Mouse (Mus musculus): ENCODE measurements at regions not wholly inside any gene's neighbourhood (a gene's known extent, or its start where the extent isn't known, plus 50 kb on each side); places are given as distances from the start of the nearest gene placed in this dataset.

DNA sequence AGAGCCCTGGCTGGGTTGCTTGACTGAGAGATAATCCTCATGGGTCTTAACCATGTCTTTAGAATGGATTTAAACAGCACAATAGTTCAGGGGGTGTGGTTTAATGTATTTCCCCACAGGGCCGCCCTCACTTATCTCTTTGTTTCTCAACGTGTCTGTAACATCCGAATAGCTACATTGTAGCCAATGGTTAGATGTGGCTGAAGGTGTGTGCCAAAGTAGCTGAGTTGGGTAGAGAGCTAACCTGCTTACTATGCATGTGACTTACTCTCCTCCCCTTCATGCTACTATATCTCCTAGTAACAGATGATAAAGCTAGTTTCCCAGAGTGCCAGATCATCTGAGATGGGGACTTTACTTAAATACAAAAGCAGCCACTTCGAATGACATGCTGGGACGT, 213.2 kb upstream of the Prok2 start:
- DNase-seq (ENCODE audit: low read depth, low spot score): no peak

DNA sequence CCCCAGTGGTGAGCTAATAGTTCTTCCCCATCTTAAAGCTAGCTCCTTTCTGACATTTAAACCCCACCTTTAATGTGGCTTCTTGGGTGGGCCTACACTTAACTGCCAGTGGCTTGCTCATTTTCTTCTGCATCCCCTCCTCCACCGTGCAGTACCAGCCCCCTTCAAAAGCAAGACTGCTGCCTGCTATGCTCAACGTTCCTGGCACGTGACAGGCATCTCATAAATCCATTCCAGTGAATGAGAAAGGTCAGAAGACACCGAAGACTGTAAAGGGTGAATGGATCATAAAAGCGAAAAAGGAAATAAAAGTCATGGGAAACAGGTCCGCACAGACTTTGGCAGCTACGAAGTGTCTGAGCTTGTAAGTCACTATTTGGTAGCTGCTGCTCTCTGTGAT, 212.8 kb upstream of the Prok2 start:
- DNase-seq (ENCODE audit: low read depth, low spot score): no peak

- DNase-seq (ENCODE audit: low read depth, low spot score): no peak
These were observed 210.5 kb upstream of the Prok2 start for GRCm38 (mm10) chr6:99936716-99937115.

DNA sequence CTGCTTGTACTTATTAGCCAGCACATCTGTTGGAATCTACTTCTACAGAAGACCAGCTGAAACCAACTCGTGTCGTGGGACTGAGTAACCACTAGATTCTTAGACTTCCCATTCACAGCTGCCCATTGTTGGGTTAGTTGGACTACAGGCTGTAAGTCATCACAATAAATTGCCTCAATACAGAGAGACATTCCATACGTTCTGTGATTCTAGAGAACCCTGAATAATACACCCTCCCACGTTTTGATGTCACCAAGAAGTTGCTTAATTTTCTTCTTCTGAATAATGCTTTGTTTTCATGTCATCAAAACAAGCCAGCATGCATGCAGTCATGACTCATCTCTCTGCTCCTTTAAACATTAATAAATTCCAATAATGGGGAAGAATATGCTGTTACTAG, 209.2 kb upstream of the Prok2 start:
- DNase-seq (ENCODE audit: low read depth, low spot score): no peak

GRCm38 (mm10) chr6:99934394-99934793, 208.2 kb upstream of the Prok2 start:
- no peak for DNase-seq (ENCODE audit: low read depth, low spot score)

GRCm38 (mm10) chr6:99933404-99933803, 207.2 kb upstream of the Prok2 start:
- peak; percentile 7 for DNase-seq (ENCODE audit: low read depth, low spot score)

- no peak for DNase-seq (ENCODE audit: low read depth, low spot score)
These were observed 206.7 kb upstream of the Prok2 start for GRCm38 (mm10) chr6:99932923-99933322.

DNA sequence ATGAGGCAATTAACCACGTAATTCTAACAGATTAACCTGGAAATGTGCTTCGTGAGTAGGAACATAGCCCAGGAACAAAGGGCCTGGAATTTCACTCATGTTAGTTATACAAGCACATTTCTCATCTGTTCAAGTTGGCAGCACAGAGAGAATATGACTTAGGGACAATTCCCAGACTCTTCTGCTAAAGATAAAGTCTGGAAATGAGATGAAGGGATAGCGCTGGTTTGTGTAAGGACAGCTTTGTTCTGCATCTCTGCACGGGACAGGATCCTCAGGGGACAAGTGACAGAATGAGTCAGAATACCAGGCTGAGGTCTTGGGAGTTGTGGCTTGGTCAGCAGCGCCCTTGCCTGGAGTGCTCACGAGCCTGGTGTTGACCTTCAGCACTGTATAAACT, 206.2 kb upstream of the Prok2 start:
- DNase-seq (ENCODE audit: low read depth, low spot score): no peak

DNA sequence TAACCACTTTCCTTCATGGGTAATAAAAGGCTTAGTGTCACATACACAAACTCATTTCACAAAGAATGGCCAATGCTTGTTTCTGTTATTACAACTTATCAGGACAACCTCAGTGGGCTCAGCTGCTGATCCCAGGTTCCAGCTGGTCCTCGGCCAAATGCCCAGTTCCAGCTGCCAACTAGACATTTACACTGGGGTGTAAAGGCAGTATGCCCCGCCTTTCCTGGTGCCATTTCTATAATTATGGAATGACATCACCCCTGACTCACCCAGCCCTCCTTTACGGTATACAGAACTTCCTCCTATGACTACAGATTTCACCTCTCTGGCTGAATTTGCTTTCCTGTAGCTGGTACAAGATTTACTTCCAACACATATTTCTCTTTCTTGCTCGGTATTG, 205.4 kb upstream of the Prok2 start:
- DNase-seq (ENCODE audit: low read depth, low spot score): peak; percentile 7

GRCm38 (mm10) chr6:99930316-99930715, 204.1 kb upstream of the Prok2 start:
- DNase-seq (ENCODE audit: low read depth, low spot score): no peak

DNA sequence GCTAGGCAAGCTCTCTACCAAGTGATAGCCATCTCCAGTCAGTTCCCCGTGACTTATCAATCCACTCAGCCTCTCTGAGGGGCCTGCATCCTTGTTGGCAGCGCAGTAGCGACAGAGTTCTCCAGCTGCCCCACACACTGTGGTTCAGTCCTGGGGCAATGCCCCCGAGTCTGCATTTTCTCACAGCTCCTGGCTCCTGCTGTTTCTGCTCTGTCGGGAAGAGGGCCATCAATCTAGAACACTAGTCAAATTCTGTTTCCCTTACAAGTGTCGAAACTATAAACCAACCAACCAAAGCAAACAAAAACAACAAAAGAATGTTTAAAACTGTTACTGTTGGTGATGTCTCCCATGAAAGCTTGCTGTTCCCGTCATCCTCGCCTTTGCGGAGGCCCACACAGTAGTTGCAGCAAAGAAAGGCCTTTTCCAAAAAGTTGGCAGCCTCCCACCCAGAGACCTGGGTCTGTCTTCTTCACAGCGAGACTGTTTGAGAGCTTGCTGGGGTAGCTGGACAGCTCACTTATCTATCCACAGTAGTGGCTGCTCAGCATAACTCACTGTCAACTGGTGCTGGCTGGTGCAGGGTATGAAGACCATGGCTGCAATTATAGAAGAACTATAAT, 201.9 kb upstream of the Prok2 start:
- no peak for DNase-seq (ENCODE audit: low read depth, low spot score)

GRCm38 (mm10) chr6:99924181-99924580, 198.0 kb upstream of the Prok2 start:
- no peak for DNase-seq (ENCODE audit: low read depth, low spot score)

- no peak for DNase-seq (ENCODE audit: low read depth, low spot score)
These were observed 195.8 kb upstream of the Prok2 start for GRCm38 (mm10) chr6:99921966-99922365.

- no peak for DNase-seq (ENCODE audit: low read depth, low spot score)
These were observed 193.8 kb upstream of the Prok2 start for GRCm38 (mm10) chr6:99919816-99920562.

GRCm38 (mm10) chr6:99918351-99918750, 192.2 kb upstream of the Prok2 start:
- DNase-seq (ENCODE audit: low read depth, low spot score): no peak

GRCm38 (mm10) chr6:99909921-99910320, 183.7 kb upstream of the Prok2 start:
- no peak for DNase-seq (ENCODE audit: low read depth, low spot score)

GRCm38 (mm10) chr6:99909459-99909858, 183.3 kb upstream of the Prok2 start:
- DNase-seq (ENCODE audit: low read depth, low spot score): no peak

- DNase-seq (ENCODE audit: low read depth, low spot score): no peak
These were observed 181.9 kb upstream of the Prok2 start for GRCm38 (mm10) chr6:99908066-99908465.

- peak; percentile 17 for DNase-seq (ENCODE audit: low read depth, low spot score)
These were observed 179.0 kb upstream of the Prok2 start for GRCm38 (mm10) chr6:99905194-99905593.

DNA sequence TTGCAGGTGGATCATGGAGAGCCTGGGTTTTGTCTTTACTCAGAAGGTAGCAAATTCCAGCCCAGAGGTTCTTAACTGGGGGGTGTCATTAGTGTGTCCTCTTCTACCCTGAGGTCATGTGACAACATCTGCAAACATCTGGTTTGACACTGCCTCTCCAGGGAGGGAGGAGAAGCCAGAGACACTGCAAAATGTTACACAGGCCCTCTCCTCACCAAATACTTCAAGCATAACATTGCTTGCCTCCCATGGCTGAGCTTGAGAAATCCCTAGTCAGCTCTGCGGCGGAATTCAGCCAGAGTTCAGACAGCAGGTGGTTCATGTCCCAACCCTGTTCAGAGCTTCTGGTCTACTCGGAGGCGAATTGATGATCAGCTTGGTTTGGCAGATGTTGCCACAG, 178.4 kb upstream of the Prok2 start:
- no peak for DNase-seq (ENCODE audit: low read depth, low spot score)

DNA sequence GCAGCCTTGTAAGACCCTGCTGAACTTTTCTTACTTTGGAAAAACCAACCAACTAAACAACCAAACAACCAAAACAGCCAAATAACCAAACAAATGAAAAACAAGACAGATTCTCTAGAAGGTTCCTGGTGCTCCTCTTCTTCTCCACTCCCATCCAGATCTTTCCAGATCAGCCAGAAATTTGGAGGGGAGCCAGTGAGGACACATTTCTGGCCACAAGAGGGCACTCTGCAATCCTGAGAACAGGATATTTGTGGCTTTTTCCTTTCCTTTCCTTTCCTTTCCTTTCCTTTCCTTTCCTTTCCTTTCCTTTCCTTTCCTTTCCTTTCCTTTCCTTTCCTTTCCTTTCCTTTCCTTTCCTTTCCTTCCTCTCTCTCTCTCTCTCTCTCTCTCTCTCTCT, 177.9 kb upstream of the Prok2 start:
- peak; percentile 14 for DNase-seq (ENCODE audit: low read depth, low spot score)

- no peak for DNase-seq (ENCODE audit: low read depth, low spot score)
These were observed 175.4 kb upstream of the Prok2 start for GRCm38 (mm10) chr6:99901564-99901963.

- DNase-seq (ENCODE audit: low read depth, low spot score): no peak
These were observed 175.0 kb upstream of the Prok2 start for GRCm38 (mm10) chr6:99901146-99901545.
